Mouse (Mus musculus): Measurements from ENCODE around the gene St3gal5. TPM values are rescaled to one million over a fixed set of nuclear protein-coding genes. Genes with fewer than 3 reads are reported as not detected.

The St3gal5 gene
- polyA plus RNA-seq, 1 experiment from 2014 or later, result 38.9 TPM

Other genes with a start within 250 kb of the St3gal5 start
- gene Ptcd3, start 188.8 kb upstream of the St3gal5 start, polyA plus RNA-seq (2016; fragmentation: Nextera tagmentation; extraction: Ambion mirVana), result 157 and 162 TPM in 2 replicates
- gene Polr1a, start 188.5 kb upstream of the St3gal5 start, polyA plus RNA-seq (2016; fragmentation: Nextera tagmentation; extraction: Ambion mirVana), result 49.1 and 49.6 TPM in 2 replicates
- 11.2 and 11.5 TPM in 2 replicates for gene Atoh8, start 138.0 kb downstream of the St3gal5 start, polyA plus RNA-seq (2016; fragmentation: Nextera tagmentation; extraction: Ambion mirVana)
- not detected in 2 replicates for gene Sftpb, start 207.0 kb downstream of the St3gal5 start, polyA plus RNA-seq (2016; fragmentation: Nextera tagmentation; extraction: Ambion mirVana)
- 90.1 and 91.5 TPM in 2 replicates for gene Usp39, start 247.6 kb downstream of the St3gal5 start, polyA plus RNA-seq (2016; fragmentation: Nextera tagmentation; extraction: Ambion mirVana)
- gene 0610030E20Rik, start 249.7 kb downstream of the St3gal5 start, polyA plus RNA-seq (2016; fragmentation: Nextera tagmentation; extraction: Ambion mirVana), result 28.7 and 29.8 TPM in 2 replicates